Mouse (Mus musculus): Measurements from ENCODE around the gene Tob1. TPM values are rescaled to one million over a fixed set of nuclear protein-coding genes. Genes with fewer than 3 reads are reported as not detected.

Gene Tob1
- polyA plus RNA-seq, 1 experiment from 2014 or later: 22.1 TPM

DNA sequence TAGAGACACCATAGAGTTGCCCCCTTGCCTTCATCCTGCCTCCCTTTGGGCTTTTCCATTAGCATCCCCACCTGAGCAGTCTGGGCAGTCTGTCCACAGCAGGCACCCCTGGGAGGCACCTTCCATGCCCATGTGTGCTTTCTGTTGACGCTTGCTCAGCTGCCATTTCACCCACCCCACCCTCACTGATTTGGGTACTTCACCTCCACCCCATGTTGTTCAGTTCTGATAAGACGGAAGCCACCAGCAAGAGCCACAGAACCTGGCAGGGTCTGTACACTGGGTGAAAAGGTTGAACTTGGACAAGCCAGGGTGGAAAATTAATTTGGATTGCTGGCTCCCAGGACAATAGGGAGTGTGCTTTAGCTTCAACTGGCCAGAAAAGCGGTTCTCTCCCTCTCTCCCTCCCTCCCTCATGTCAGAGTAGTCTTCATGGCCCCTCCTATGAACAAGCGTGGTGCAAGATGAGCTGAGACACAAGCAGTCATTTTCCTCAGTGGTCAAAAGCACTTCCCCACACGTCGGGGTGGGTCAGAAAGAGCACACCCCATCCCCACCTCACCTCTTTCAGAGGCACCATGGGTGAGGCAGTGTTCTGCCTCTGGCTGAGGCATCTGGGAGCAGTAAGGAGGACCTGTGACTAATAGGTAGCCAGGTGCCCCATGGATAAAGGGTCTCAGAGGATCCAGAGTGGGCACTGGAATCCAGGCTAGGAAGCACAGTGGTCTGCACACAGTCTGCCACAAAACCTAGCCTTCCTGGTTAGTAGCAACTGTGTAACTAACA lies 50.5 kb downstream of the Tob1 start:
- Histone ChIP-seq H3K27me3 (replicated peaks; ENCODE audit: low read depth, poor library complexity, severe bottlenecking) (0 out of 2 replicates have a peak, but pooled peaks cover 3% of the 10 kb centered on the region), H3K36me3 (replicated peaks) (no peaks in the 10 kb centered on the region), H3K4me3 (no peak overlapping the region), H3K9me3 (no peaks in the 10 kb centered on the region; the same call in 1 of the 2 replicates), H3K27ac (replicated peaks) (no peak overlapping the region), H3K4me1 (peaks cover 25% of the 10 kb centered on the region)
- 68% methylated on average over 6 of the region's 6 CpGs for WGBS
- DNase-seq (ENCODE audit: low spot score): no peak

Other genes starting within 250 kb of the Tob1 start
- 532 and 553 TPM in 2 replicates for gene Gm20390, start 243.2 kb upstream of the Tob1 start, polyA plus RNA-seq (2016; fragmentation: Nextera tagmentation; extraction: Ambion mirVana)
- gene Nme1, start 242.9 kb upstream of the Tob1 start, polyA plus RNA-seq (2016; fragmentation: Nextera tagmentation; extraction: Ambion mirVana): 352 and 375 TPM in 2 replicates
- gene Spag9, start 215.4 kb upstream of the Tob1 start, polyA plus RNA-seq (2016; fragmentation: Nextera tagmentation; extraction: Ambion mirVana): 35.5 and 39.4 TPM in 2 replicates
- gene Wfikkn2, start 34.6 kb downstream of the Tob1 start, polyA plus RNA-seq (2016; fragmentation: Nextera tagmentation; extraction: Ambion mirVana): 1.1 and 2.4 TPM in 2 replicates
- gene Gm21885, start 70.4 kb downstream of the Tob1 start, polyA plus RNA-seq (2016; fragmentation: Nextera tagmentation; extraction: Ambion mirVana): 0.39 TPM in 1 of 2 replicates, not detected in the other
- gene Luc7l3, start 110.5 kb downstream of the Tob1 start, polyA plus RNA-seq (2016; fragmentation: Nextera tagmentation; extraction: Ambion mirVana): 104 and 117 TPM in 2 replicates
- 14.8 and 15.3 TPM in 2 replicates for gene Ankrd40, start 116.5 kb downstream of the Tob1 start, polyA plus RNA-seq (2016; fragmentation: Nextera tagmentation; extraction: Ambion mirVana)
- gene Abcc3, start 181.5 kb downstream of the Tob1 start, polyA plus RNA-seq (2016; fragmentation: Nextera tagmentation; extraction: Ambion mirVana): 0.23 and 0.24 TPM in 2 replicates